Mouse (Mus musculus) heart, adult 18-20 months (tissue): ENCODE measurements at regions not wholly inside any gene's neighbourhood (a gene's known extent, or its start where the extent isn't known, plus 50 kb on each side); places are given as distances from the start of the nearest gene placed in this dataset.

Source experiments
- DNase-seq, 2 experiments: peaks; one replicate each; pipeline ENCODE4 v3.0.0; 2021 to 2022; ENCODE audit warnings: mixed read lengths in 1 of 2

DNA sequence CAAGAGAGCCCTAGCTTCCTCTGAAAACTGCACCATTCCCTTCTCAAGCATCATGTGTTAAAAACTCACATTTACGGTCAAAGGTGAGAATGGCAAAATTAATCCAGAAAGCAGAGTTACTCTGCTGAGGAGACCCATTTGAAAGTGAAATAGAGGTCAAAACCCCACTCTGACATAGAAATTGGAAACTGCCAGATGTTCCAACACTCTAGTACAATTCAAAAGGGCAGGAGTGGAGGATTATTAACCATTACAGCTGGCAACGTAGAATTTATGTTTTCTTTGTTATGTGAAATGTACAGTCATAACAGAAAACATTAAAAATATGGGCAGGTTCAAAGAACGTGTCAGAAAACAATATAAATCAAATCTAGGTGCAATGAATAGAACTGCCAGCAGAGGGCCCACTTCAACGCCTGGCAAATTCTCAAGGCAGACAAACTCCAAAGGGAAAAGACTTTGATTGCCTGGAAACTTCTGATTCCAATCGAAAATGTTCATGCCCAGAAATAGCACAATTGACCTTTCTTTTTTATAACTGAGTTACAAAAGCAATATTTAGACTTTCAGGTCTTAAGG, 54.2 kb upstream of the Rfpl4b start:
- DNase-seq: peak; percentile 53 to 85

DNA sequence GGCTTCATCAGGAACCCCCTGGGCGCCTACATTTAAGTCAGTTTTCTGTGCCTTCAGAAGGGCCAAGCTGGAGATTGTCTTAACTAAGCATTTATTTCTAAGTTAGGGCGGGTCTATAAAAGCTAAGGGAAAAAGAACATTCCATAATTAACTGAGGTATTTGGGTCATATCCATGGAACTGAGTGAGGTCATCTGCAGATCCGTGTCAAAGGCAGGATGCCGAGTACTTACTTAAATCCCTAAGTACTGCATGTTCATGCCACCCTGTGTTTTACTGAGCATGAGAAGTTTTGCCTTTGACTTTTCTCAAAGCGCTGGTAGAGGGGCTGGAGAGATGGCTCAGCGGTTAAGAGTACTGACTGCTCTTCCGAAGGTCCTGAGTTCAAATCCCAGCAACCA, 57.7 kb upstream of the Rfpl4b start:
- DNase-seq: peak in 1 of 2 experiments; percentile 49

- DNase-seq: peak in 1 of 2 experiments; percentile 38
Measured at GRCm38 (mm10) chr10:38880642-38881187, 59.1 kb upstream of the Rfpl4b start.

DNA sequence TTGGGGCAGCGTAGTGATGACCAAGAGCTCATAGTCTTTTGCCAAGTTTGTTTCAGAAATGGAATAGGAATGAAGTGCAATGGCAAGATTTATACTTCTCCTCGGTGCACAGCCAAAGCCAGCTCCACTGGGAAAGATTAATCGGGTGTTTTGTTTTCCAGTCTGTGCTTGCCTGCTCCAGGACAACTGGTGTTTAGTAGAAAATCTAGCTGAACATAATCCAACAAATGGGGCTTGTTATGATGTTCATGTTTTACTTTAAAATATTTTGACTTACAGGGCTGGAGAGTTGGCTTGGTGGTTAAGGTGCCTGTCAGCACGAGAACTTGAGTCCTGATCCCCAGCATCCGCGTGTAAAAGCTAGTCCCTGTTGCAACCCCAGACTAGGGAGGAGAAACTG, 60.6 kb upstream of the Rfpl4b start:
- DNase-seq: peak; percentile 63 to 79

DNA sequence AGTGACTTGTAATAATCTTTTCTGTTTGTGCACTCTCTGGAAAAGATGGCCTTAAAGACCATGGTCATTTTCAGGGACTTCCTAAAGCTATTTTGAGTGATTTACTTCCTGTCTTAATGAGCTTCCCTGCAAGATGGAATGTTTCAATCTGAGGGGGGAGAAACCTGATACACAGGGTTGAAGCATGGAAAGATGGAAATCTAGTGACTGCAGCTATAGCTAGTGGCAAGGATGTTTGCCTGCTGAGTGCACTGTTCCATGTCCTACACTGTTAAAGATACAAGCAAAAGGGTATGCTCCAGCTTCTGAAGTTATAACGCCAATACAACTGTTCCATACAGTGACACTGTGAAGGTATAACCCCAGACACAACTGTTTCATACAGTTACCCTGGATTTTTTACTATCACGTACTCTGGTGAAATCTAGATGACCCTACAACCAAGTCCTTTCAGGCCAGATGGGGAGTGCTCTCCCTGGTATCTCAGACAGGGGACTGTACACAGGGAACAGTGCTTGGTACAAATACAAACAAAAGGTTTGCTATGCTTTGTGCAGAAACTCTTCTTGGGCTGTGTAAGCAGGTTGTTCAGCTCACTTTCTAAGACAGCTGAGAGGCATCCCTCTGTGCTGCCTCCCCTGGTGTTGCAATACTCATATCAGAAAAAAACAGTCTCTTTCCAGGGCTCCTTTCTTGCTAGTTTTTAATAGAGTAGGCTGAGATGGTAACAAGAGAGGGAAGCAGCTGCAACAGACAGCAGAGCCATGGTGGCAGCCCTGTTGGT, 62.4 kb upstream of the Rfpl4b start:
- peak; percentile 49 to 59 for DNase-seq

DNA sequence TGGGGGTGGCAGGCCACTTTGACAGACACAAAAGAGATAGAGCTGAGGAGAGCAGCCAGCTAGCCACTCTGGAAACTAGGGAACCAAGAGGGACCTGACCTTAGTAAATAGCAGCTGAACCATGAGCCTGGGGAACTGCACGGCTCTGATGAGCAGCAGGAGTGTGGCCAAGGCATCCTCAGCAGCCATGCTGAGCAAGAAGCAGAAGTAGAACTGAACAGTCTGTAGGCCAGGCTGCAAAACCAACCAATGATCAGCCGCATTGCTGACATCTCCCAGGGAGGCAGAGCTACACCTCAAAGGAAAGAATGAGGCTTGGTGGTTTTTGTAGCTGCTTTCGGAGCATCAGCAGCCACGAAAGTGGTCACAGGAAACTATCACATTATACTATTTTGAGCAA, 63.1 kb upstream of the Rfpl4b start:
- DNase-seq: peak in 1 of 2 experiments; percentile 31

GRCm38 (mm10) chr10:38886441-38886840, 64.9 kb upstream of the Rfpl4b start:
- no peak for DNase-seq

DNA sequence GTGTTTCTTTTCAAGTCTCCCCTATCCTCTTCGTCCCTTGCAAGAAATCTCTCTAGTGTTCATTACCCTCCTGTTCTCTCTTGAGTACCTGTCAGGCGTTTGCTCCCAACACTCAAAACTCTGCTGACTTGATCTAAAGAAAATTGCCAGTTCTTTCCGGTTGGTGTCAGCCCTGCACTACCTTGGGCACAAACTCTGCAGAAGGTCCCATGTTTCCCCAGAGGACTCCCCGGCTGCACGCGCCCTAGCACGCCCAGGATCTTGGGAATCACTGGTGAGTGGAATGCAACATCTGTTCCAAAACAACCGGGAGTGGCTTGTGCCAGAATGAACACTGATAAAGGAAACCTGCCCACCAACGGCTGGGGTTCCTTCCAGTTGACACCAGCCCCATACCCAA, 66.3 kb upstream of the Rfpl4b start:
- DNase-seq: peak; percentile 31 to 49

DNA sequence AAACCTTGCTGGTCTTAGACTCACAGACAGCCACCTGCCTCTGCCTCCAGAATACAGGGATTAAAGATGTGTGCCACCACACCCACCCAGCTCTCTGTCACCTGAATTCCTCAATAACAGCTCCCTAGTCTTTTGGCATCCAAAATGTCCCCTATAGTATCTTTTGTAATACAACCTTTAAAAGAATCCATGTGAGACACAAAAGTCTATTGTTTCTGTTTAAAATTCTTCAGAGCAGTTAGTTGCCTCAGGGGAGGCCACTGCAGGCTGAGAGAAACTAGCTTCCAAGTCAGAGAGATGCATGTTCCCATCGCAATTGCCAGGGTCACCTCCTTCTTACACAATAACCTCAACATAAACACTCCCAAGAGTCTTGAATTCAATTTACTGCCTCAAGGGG, 70.6 kb upstream of the Lama4 start:
- DNase-seq: no peak

DNA sequence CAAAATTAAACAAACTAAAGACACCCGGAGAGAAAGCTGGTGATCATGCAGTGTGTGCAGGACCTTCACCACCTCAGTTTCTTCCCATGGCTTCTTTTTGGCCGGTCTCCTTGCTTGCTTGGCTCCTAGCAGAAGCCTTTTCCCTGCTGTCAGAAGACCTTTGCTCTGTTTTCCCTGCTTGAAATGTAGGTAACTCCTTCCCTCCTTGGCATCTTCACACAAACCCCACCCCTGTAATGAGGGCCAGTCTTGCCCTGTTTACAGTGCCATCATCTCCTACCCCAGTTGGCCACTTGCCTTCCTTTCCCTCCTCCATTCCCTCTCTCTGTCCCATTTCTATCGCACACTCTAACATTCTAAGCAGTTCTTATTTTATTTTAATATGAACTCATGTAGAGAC, 69.7 kb upstream of the Lama4 start:
- no peak for DNase-seq

GRCm38 (mm10) chr10:38897573-38897972, 67.7 kb upstream of the Lama4 start:
- DNase-seq: no peak

GRCm38 (mm10) chr10:38906121-38906520, 59.2 kb upstream of the Lama4 start:
- no peak for DNase-seq

DNA sequence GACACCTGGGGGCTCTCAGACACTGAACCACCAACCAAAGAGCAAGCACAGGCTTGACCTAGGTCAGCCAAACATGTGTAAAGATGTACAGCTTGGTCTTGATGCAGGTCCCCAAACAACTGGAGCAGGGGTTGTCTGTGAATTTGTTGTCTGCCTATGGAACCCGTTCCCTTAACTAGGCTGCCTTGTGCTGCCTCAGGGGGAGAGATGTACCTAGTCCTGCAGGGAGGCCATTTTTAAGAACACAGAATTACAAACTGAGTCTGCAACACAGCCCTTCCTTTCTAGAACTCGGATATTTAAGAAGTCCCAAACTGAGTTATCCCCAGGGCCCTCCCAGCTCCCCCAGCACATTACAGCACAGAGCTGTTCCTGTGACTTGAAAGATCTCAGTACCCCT, 57.5 kb upstream of the Lama4 start:
- no peak for DNase-seq

- DNase-seq: peak; percentile 82 to 91
Measured at GRCm38 (mm10) chr10:38908277-38908676, 57.0 kb upstream of the Lama4 start.

- no peak for DNase-seq
Measured at GRCm38 (mm10) chr10:38909152-38909732, 56.1 kb upstream of the Lama4 start.

GRCm38 (mm10) chr10:38909843-38910242, 55.5 kb upstream of the Lama4 start:
- DNase-seq: no peak

- peak; percentile 24 to 48 for DNase-seq
Measured at GRCm38 (mm10) chr10:38913013-38913412, 52.3 kb upstream of the Lama4 start.
